Mouse (Mus musculus) spleen, postnatal 0 days (tissue): ENCODE results near the gene Klhl20. TPM values are rescaled to one million over a fixed set of nuclear protein-coding genes. Genes with fewer than 3 reads are reported as not detected.

Source experiments
- polyA plus RNA-seq: library from polyadenylated mRNA; unstranded; fragments of >200 nt; fragmentation: Nextera tagmentation; extraction: Ambion mirVana; gene quantifications from 2 replicates; pipeline ENCODE4 v1.2.1, GENCODE M21; 2015

Klhl20 gene
- polyA plus RNA-seq: 8.1 and 8.2 TPM in 2 replicates

DNA sequence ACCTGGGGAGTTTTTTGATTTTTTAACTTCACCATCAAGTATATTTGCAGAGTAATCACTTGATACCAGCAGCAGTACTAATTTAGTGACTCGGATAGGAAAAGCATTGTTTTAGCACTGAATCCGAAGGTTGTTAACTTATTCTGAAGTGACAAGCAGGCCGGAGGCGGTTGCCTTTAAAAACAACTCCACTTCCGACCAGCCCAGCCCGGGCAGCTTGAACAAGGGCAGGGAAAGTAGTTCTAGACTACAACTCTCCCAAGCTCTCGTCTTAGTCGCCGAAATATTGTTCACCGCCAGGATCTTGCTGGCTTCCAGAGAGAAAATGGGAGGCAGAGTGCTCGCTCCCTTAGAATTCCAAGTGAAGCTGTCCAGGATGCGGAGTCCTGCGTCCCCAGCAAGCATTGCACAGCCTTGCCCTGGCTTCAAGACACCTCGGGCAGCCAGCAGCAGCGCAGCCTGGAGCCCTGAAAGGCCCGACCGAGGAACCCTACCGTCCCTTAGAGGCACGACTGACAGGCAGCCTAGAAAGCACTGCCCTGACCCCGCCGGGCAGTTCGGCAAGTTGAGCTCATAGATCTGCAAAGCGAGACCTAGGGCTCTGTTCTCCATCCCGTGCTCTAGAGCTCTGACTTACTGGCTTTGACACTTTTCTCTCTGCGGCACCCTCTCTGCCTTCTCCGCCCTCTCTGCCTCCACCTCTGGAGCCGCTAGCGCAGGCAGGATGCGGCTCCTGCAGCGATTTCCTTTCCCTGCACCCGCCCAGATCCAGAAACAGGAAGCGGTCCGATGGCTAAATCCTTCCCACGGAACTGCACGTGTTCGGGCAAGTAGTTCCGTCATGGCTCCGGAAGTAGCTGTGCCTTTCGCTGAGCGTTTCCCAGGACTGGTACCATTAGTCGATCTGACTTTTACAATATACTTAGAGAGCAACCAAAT lies at the start of gene Klhl20:
Gene Klhl20 (minus strand): TSS at position 786 of the 939 bp plus-strand sequence.

DNA sequence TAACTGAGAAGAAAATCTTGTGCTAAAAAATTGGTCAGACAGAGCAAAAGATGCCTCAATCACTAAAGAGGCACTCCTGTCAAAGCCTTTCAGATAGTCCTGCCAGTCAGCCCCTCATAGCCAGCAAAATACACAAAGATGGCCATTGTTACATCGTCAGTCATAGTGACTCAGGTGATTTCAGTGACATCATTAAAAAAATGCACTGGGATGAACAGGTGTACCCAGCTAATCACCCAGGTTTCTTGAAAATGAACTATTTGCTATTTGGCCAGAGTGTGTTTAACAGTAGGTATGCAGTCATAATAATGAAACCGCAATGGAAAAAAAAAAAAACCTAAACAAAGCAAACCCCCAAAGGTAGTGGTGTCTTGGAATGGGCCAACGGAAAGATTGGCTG lies 27.9 kb upstream of the Klhl20 start, which contains the start of gene Tex50:
Gene Tex50 (minus strand): TSS at position 101 of the 400 bp plus-strand sequence.

DNA sequence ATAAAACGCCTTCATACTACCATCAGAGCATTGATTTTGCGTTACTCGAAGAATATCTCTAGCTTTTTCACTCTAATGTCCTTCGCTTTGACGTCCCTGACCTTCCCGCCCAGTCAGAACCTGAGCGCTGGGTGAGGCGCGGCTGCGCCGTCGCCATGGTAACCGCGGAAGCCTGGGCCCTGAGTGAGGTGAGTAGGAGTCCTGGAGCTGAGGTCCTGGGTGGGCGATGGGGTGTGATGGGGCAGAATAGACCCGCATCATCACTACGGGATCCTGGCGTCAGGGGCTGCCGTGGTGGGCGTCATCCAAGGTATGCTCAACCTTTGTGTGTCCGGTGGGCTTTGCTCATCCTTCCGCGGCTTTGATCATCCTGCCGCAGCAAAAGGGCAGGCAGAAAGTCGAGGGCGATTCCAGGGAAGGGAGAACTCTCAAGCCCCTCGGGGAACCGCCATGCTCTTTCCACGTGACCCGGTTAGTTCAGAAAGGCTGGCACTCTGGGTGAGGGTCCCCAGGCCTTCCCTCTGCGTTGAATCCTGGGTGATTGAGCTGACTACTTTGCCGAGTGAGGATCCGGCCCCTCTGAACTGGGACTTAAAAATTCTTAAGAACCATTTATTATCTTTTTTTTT lies 11.3 kb upstream of the Klhl20 start, which contains the start of gene Ankrd45:
Gene Ankrd45 (plus strand): TSS at position 161 of the 629 bp plus-strand sequence.

DNA sequence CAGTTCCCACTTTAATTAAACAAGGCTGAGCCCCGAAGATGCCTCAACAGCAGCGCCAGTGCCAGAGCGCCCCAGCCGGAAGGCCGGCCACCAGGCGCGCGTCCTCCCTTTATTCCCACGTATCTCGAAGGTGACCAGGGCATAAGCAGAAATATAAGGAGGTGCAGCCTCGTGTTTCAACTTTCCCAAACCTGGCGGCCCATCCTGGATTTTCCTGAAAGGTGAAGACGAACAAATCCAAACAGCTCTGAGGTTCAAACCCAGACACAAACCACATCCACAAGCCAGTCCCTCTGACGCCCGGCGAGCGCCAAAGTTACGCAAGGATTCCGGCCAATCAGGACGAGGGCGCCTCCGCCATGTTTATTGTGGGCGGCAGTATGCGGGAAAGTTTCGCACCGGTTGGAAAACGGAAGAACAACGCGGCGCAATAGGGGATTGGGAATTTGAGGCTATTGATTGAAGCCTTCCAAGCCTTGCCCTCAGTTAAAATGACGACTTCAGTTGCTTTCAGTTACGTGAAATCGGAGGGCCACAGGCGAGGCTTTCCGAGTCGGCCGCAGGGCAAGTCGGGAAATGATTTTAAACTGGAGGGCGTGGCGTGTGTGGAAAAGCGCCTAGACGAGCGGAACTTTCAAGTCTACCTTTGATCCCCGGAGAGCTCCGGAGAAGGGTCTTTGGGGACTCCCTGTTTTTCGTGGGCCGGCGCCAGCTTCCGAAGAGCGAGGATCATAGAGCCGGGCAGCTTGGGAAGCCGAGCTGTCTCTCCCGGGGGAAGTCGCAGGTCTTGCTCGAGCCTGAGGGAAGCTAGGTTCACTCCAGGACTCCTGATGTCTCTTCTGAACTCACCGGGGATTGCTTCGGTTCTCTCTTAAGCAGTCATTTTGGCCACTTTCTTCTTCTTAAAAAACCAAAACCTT lies 60.7 kb downstream of the Klhl20 start, which contains the start of the genes Dars2 and Cenpl:
Gene Dars2 (minus strand): TSS at position 307 of the 920 bp plus-strand sequence.
Gene Cenpl (plus strand): TSS at position 362 of the 920 bp plus-strand sequence.

Other genes starting within 250 kb of the Klhl20 start
- 5.8 and 6.1 TPM in 2 replicates for gene Rc3h1, start 225.1 kb downstream of the Klhl20 start, polyA plus RNA-seq
- 1.4 and 1.5 TPM in 2 replicates for gene Serpinc1, start 152.9 kb downstream of the Klhl20 start, polyA plus RNA-seq
- gene Zbtb37, start 96.7 kb downstream of the Klhl20 start, polyA plus RNA-seq: 1.9 and 3.0 TPM in 2 replicates
- 29.9 and 30.6 TPM in 2 replicates for gene Dars2, start 60.9 kb downstream of the Klhl20 start, polyA plus RNA-seq
- gene Cenpl, start 60.8 kb downstream of the Klhl20 start, polyA plus RNA-seq: 40.3 and 47.8 TPM in 2 replicates
- not detected in 2 replicates for gene Ankrd45, start 11.2 kb upstream of the Klhl20 start, polyA plus RNA-seq
- gene Tex50, start 27.8 kb upstream of the Klhl20 start, polyA plus RNA-seq: not detected in 2 replicates
- gene Prdx6, start 119.7 kb upstream of the Klhl20 start, polyA plus RNA-seq: 416 and 422 TPM in 2 replicates